In the genomic region with DNA sequence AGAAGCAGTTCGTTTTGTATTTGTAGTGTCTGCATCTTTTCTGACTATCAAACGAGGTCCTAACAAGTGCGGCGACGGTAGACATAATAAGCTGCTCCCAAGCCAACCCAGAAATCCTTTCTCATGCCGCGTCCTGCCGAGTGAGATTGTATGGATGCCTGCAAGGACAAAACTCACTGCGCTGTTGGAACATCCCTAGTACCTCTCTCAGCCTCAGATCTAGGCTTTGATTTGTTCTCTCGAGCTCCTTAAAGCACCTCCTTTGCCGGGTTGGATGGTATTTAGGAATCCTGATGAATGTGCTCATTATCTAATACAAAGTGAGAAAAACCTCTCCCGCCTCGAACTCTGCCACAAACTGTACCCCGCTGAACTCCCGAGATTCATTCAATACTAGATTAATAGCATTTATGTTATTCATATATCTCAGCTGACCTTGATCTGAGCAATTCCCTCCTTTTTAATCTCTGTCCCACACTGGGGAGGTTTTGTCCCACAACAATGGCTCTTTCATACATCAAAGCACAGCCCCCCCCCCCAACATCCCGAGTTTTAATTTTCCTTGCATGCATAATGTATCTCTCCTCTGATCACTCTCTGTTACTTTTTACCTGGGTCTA, we compare ENCODE assay signal across 8 mouse cellular contexts.
DNase-seq lines count a peak whose midpoint lies in the region; ATAC-seq and TF ChIP-seq lines count a peak whose summit lies in the region.
"Had no signal": no experiment of that assay in that cellular context is flagged by ENCODE, and none has a peak within 500 bp of the region (broad histone marks: within the 10 kb centered on the region; RNA-seq: fewer than 3 reads in every experiment).

No protein-coding gene starts in this region.

- no peak for TF ChIP-seq EP300 in liver, postnatal 0 days (IDR thresholded peaks at IDR 0.05; ENCODE audit: low read depth)

- H3K27me3 ChIP-seq in liver, postnatal 0 days (ENCODE audit: insufficient read depth, low read length) = no peaks in the 10 kb centered on the region
- H3K27me3 ChIP-seq: limb, embryonic 13.5 days had no signal

- no peak overlapping the region for H3K4me3 ChIP-seq in liver, postnatal 0 days (ENCODE audit: low read depth, low read length)
- H3K4me3 ChIP-seq: limb, embryonic 13.5 days had no signal

- H3K9ac ChIP-seq in liver, postnatal 0 days (replicated peaks) = no peak overlapping the region
- H3K9ac ChIP-seq: limb, embryonic 13.5 days had no signal

- no peak for TF ChIP-seq CTCF in liver, postnatal 0 days (IDR thresholded peaks at IDR 0.05; ENCODE audit: low read depth)

- intact Hi-C loops in left cerebral cortex, postnatal 10 days (cut with DNase I) = no loop called here

- DNase-seq in Muller cell, postnatal 12 days (ENCODE audit: inconsistent ontology term) = peak; percentile 32
- DNase-seq in cerebellum, adult 11-12 months = peak; percentile 62
- peak; percentile 27 to 60 for DNase-seq in left cerebral cortex, postnatal 10 days (ENCODE audit: extremely low spot score in 1 of 2, low spot score in 2 of 2)
- peak; percentile 80 for DNase-seq in telencephalon, adult 2 months (ENCODE audit: low read depth, low spot score)
- DNase-seq in liver, postnatal 0 days = no peak

- H3K9me3 ChIP-seq in liver, postnatal 0 days (ENCODE audit: low read length) = no peaks in the 10 kb centered on the region
- H3K9me3 ChIP-seq: limb, embryonic 13.5 days had no signal

- WGBS in liver, postnatal 0 days (ENCODE audit: insufficient replicate concordance) = 74% methylated on average over 16 of the region's 16 CpGs

- peaks cover 4% of the 10 kb centered on the region; the same call in 1 of the 2 replicates for H3K4me1 ChIP-seq in liver, postnatal 0 days (ENCODE audit: insufficient read depth)

- no peaks in the 10 kb centered on the region for H3K36me3 ChIP-seq in liver, postnatal 0 days (replicated peaks; ENCODE audit: insufficient read depth, low read length)
- H3K36me3 ChIP-seq: limb, embryonic 13.5 days had no signal

- no peak overlapping the region for H3K27ac ChIP-seq in liver, postnatal 0 days (ENCODE audit: low read depth)
- H3K27ac ChIP-seq: limb, embryonic 13.5 days had no signal

- no peak overlapping the region for H3K4me2 ChIP-seq in liver, postnatal 0 days (ENCODE audit: low read depth, low read length)
- H3K4me2 ChIP-seq: limb, embryonic 13.5 days had no signal

- peak; percentile 88 for ATAC-seq in frontal cortex, adult (ENCODE audit: low TSS enrichment)
- ATAC-seq in liver, postnatal 0 days = no peak
- no peak for ATAC-seq in megakaryocyte-erythroid progenitor cell, adult 5-6 weeks (replicated peaks; ENCODE audit: low FRiP score, low TSS enrichment, poor library complexity, severe bottlenecking)
